18 mouse cellular contexts compared by ENCODE assay signal in genomic region chr4:45505671-45506070, GRCm38 (mm10). TPM values are rescaled to one million over a fixed set of nuclear protein-coding genes. Genes with fewer than 3 reads are reported as not detected.
DNase-seq lines count a peak whose midpoint lies in the region; ATAC-seq lines count a peak whose summit lies in the region.
"Had no signal": no experiment of that assay in that cellular context is flagged by ENCODE, and none has a peak within 500 bp of the region (broad histone marks: within the 10 kb centered on the region; RNA-seq: fewer than 3 reads in every experiment).

No protein-coding gene starts in this region.

- DNase-seq in forebrain, embryonic 11.5 days (ENCODE audit: low spot score), result no peak
- no peak for DNase-seq in hindbrain, embryonic 10.5 days (ENCODE audit: low spot score)
- no peak for DNase-seq in lung, postnatal 14 days
- no peak for DNase-seq in right cerebral cortex, postnatal 10 days (ENCODE audit: low spot score in 2 of 2)
- no peak for DNase-seq in adrenal gland, postnatal 25 days
- DNase-seq: cerebellum, adult 18-20 months; gastrocnemius, postnatal 14 days; layer of hippocampus, adult 9-11 months; thymus, postnatal 25 days had no signal

- H3K9me3 ChIP-seq in forebrain, embryonic 13.5 days (replicated peaks), result no peaks in the 10 kb centered on the region
- no peaks in the 10 kb centered on the region for H3K9me3 ChIP-seq in forebrain, embryonic 11.5 days (ENCODE audit: control insufficient read depth, low read length)
- H3K9me3 ChIP-seq in hindbrain, embryonic 10.5 days, result no peaks in the 10 kb centered on the region
- H3K9me3 ChIP-seq in hindbrain, embryonic 16.5 days (ENCODE audit: control insufficient read depth, low read length), result no peaks in the 10 kb centered on the region
- no peaks in the 10 kb centered on the region for H3K9me3 ChIP-seq in lung, embryonic 16.5 days (ENCODE audit: control insufficient read depth, low read length)
- H3K9me3 ChIP-seq: embryonic facial prominence, embryonic 15.5 days; forebrain, embryonic 15.5 days; liver, embryonic 15.5 days; neural tube, embryonic 12.5 days had no signal

- H3K27me3 ChIP-seq in forebrain, embryonic 13.5 days, result no peaks in the 10 kb centered on the region
- no peaks in the 10 kb centered on the region for H3K27me3 ChIP-seq in forebrain, embryonic 11.5 days (ENCODE audit: control insufficient read depth, insufficient read depth, low read length)
- H3K27me3 ChIP-seq in hindbrain, embryonic 10.5 days (ENCODE audit: insufficient read depth, poor library complexity, severe bottlenecking), result no peaks in the 10 kb centered on the region
- no peaks in the 10 kb centered on the region for H3K27me3 ChIP-seq in hindbrain, embryonic 16.5 days (replicated peaks; ENCODE audit: control insufficient read depth, insufficient read depth, low read length)
- no peaks in the 10 kb centered on the region for H3K27me3 ChIP-seq in lung, embryonic 16.5 days (ENCODE audit: control insufficient read depth, insufficient read depth, low read depth, low read length)
- H3K27me3 ChIP-seq: embryonic facial prominence, embryonic 15.5 days; forebrain, embryonic 15.5 days; liver, embryonic 15.5 days; neural tube, embryonic 12.5 days; Patski had no signal

- ATAC-seq in forebrain, embryonic 13.5 days, result no peak
- ATAC-seq in forebrain, embryonic 11.5 days (replicated peaks; ENCODE audit: low FRiP score), result no peak
- no peak for ATAC-seq in hindbrain, embryonic 16.5 days
- no peak for ATAC-seq in lung, embryonic 16.5 days (ENCODE audit: low read depth)
- ATAC-seq: forebrain, embryonic 15.5 days; hindbrain, postnatal 0 days; Patski had no signal

- H3K9ac ChIP-seq in forebrain, embryonic 13.5 days, result peak overlapping the region; percentile 22; the same call in 1 of the 2 replicates
- no peak overlapping the region for H3K9ac ChIP-seq in forebrain, embryonic 11.5 days (ENCODE audit: low read length)
- no peak overlapping the region for H3K9ac ChIP-seq in hindbrain, embryonic 16.5 days (ENCODE audit: low read depth, low read length)
- no peak overlapping the region for H3K9ac ChIP-seq in lung, embryonic 16.5 days (ENCODE audit: low read length)
- H3K9ac ChIP-seq: embryonic facial prominence, embryonic 15.5 days; forebrain, embryonic 15.5 days; liver, embryonic 15.5 days; neural tube, embryonic 12.5 days had no signal

- no peak overlapping the region for H3K27ac ChIP-seq in forebrain, embryonic 13.5 days
- no peak overlapping the region for H3K27ac ChIP-seq in forebrain, embryonic 11.5 days (ENCODE audit: low read depth, low read length)
- peak overlapping the region; percentile 56; the same call in 1 of the 2 replicates for H3K27ac ChIP-seq in hindbrain, embryonic 10.5 days
- H3K27ac ChIP-seq in hindbrain, embryonic 16.5 days (ENCODE audit: low read depth, low read length), result no peak overlapping the region
- 0 out of 2 replicates have a peak overlapping the region, but pooled peaks have one; percentile 9 for H3K27ac ChIP-seq in lung, embryonic 16.5 days (ENCODE audit: low read length)
- H3K27ac ChIP-seq: embryonic facial prominence, embryonic 15.5 days; forebrain, embryonic 15.5 days; hindbrain, postnatal 0 days; liver, embryonic 15.5 days; neural tube, embryonic 12.5 days had no signal

- WGBS in forebrain, embryonic 13.5 days, result 88% methylated on average over 2 of the region's 2 CpGs
- 89% methylated on average over 2 of the region's 2 CpGs for WGBS in forebrain, embryonic 11.5 days
- 86% methylated on average over 2 of the region's 2 CpGs for WGBS in hindbrain, embryonic 10.5 days
- WGBS in hindbrain, embryonic 16.5 days, result 87% methylated on average over 2 of the region's 2 CpGs
- 81% methylated on average over 2 of the region's 2 CpGs for WGBS in lung, embryonic 16.5 days

- H3K4me2 ChIP-seq in forebrain, embryonic 13.5 days, result no peak overlapping the region
- H3K4me2 ChIP-seq in forebrain, embryonic 11.5 days (ENCODE audit: low read depth, low read length, severe bottlenecking), result no peak overlapping the region
- H3K4me2 ChIP-seq in hindbrain, embryonic 16.5 days (ENCODE audit: low read length), result no peak overlapping the region
- H3K4me2 ChIP-seq in lung, embryonic 16.5 days (ENCODE audit: low read depth, low read length), result no peak overlapping the region
- H3K4me2 ChIP-seq: embryonic facial prominence, embryonic 15.5 days; forebrain, embryonic 15.5 days; liver, embryonic 15.5 days; neural tube, embryonic 12.5 days had no signal

- no peak overlapping the region for H3K4me3 ChIP-seq in forebrain, embryonic 13.5 days
- H3K4me3 ChIP-seq in forebrain, embryonic 11.5 days (ENCODE audit: low read depth, low read length), result no peak overlapping the region
- no peak overlapping the region for H3K4me3 ChIP-seq in hindbrain, embryonic 10.5 days
- H3K4me3 ChIP-seq in hindbrain, embryonic 16.5 days (ENCODE audit: low read length), result no peak overlapping the region
- H3K4me3 ChIP-seq in lung, embryonic 16.5 days (ENCODE audit: low read length), result no peak overlapping the region
- H3K4me3 ChIP-seq: embryonic facial prominence, embryonic 15.5 days; forebrain, embryonic 15.5 days; liver, embryonic 15.5 days; neural tube, embryonic 12.5 days had no signal

- H3K36me3 ChIP-seq in forebrain, embryonic 13.5 days (ENCODE audit: poor library complexity, severe bottlenecking), result no peaks in the 10 kb centered on the region
- H3K36me3 ChIP-seq in forebrain, embryonic 11.5 days (ENCODE audit: control insufficient read depth, insufficient read depth, low read length), result no peaks in the 10 kb centered on the region
- no peaks in the 10 kb centered on the region for H3K36me3 ChIP-seq in hindbrain, embryonic 10.5 days
- no peaks in the 10 kb centered on the region for H3K36me3 ChIP-seq in hindbrain, embryonic 16.5 days (ENCODE audit: control insufficient read depth, insufficient read depth, low read length)
- H3K36me3 ChIP-seq in lung, embryonic 16.5 days (ENCODE audit: control insufficient read depth, insufficient read depth, low read length), result no peaks in the 10 kb centered on the region
- H3K36me3 ChIP-seq: embryonic facial prominence, embryonic 15.5 days; forebrain, embryonic 15.5 days; liver, embryonic 15.5 days; neural tube, embryonic 12.5 days had no signal

- H3K4me1 ChIP-seq in forebrain, embryonic 13.5 days, result peaks cover 67% of the 10 kb centered on the region
- H3K4me1 ChIP-seq in forebrain, embryonic 11.5 days (replicated peaks; ENCODE audit: control insufficient read depth, insufficient read depth, low read length), result peaks cover 28% of the 10 kb centered on the region
- peaks cover 70% of the 10 kb centered on the region for H3K4me1 ChIP-seq in hindbrain, embryonic 10.5 days (replicated peaks)
- peaks cover 25% of the 10 kb centered on the region for H3K4me1 ChIP-seq in hindbrain, embryonic 16.5 days (ENCODE audit: control insufficient read depth, insufficient read depth, low read depth, low read length)
- H3K4me1 ChIP-seq in lung, embryonic 16.5 days (replicated peaks; ENCODE audit: control insufficient read depth, insufficient read depth, low read length), result peaks cover 68% of the 10 kb centered on the region

RNA-seq across cellular contexts. Expression of gene Shb, which starts 26.6 kb away (rescaled TPM):
- polyA plus RNA-seq in forebrain, embryonic 13.5 days (2015; fragmentation: Nextera tagmentation; extraction: Ambion mirVana), result 6.5 and 7.2 TPM in 2 replicates
- polyA plus RNA-seq in forebrain, embryonic 11.5 days (2014; fragmentation: Nextera tagmentation; extraction: Ambion mirVana), result 8.2 and 9.7 TPM in 2 replicates
- polyA plus RNA-seq in hindbrain, embryonic 10.5 days (2016; fragmentation: Nextera tagmentation; extraction: Ambion mirVana), result 3.2 and 3.7 TPM in 2 replicates
- polyA plus RNA-seq in hindbrain, embryonic 16.5 days (2015; fragmentation: Nextera tagmentation; extraction: Ambion mirVana), result 2.6 and 3.8 TPM in 2 replicates
- 12.4 and 16.1 TPM in 2 replicates for polyA plus RNA-seq in lung, embryonic 16.5 days (2015; fragmentation: Nextera tagmentation; extraction: Ambion mirVana)
- total RNA-seq in adrenal gland, postnatal 25 days (2021), result 88.4 and 94.4 TPM in 2 replicates

Comparison
In these comparisons a context has a peak if more than half of its experiments do, and no peak if none do; other contexts are left out.
1. H3K27ac ChIP-seq: peak in hindbrain, embryonic 10.5 days (single experiment) and lung, embryonic 16.5 days (single experiment); none in forebrain, embryonic 13.5 days (single experiment), forebrain, embryonic 11.5 days (single experiment) and hindbrain, embryonic 16.5 days (single experiment).